Mouse (Mus musculus) c-Kit-positive CD71-positive TER-119-positive erythroid progenitor cells, embryonic 14.5 days (primary cell): ENCODE measurements around the gene Hivep2.

Source experiments
- DNase-seq: peaks from one replicate; pipeline ENCODE4 v3.0.0-alpha.2; 2013; ENCODE audit warnings: low spot score

Hivep2 gene

GRCm38 (mm10) chr10:14048916-14049445, 83.1 kb downstream of the Hivep2 start:
- no peak for DNase-seq

DNA sequence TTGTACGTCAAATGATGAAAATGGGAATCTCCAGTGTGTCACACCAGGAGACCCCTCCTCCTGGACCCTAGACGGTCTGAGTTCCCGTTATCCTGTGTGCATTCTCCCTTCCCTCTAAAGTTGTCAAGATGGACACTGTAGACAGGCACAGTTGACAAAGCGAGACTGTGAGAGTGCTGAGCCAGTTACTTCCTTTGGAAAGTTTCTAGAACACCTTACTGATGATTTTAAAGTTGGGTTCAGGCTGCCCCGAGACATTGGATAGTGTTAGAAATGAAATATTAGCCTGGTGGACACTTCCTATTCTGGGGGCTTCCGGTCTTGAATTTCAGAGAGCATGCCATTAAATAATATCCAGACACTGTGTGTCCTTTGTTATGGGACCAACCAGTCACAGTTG, 83.8 kb downstream of the Hivep2 start:
- no peak for DNase-seq

- DNase-seq: no peak
These were observed 84.7 kb downstream of the Hivep2 start for GRCm38 (mm10) chr10:14050586-14050985.

DNA sequence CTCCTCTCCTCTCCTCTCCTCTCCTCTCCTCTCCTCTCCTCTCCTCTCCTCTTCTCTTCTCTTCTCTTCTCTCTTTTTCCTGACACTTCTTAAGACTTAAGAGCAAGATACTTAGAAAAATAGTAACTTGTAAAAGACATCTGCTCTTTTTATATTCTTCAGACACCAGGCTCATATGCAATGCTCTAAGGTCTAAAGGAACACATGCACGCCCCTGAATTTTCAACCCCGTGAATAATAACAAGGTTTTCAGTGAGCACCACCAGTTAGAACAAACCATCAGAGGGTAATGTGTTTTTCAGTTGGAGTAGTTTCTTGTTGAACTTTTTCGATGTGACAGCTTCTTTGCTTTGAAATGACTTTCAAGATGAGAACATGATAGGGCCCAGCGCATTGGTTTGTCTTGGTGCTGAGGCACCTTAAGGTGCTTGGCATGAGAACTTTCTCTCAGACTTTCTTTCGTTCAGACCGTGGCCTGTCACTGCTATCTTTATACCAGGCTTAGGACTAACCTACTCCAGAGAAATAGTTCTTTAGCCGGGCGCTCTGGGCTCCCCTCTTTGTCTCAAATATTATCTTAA, 86.3 kb downstream of the Hivep2 start:
- DNase-seq: no peak

DNA sequence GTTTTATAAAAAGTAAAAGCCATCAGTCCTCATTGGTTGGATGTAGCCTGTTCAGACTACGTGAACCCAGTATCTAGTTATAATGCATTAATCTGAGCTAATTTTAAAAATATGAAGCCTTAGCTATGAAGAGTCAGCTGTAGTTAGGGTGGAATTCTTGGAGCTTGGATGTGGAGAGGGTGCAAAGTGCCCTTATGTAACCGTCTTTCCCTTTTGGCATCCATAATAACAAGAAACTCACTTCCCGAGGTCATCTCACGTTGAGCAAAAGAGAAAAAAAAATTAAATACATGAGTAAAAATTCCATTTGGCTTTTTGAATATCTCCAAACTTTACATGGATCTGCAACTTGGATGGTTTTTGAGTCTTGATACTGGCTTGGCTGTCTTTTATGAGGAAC, 89.0 kb downstream of the Hivep2 start:
- DNase-seq: no peak

DNA sequence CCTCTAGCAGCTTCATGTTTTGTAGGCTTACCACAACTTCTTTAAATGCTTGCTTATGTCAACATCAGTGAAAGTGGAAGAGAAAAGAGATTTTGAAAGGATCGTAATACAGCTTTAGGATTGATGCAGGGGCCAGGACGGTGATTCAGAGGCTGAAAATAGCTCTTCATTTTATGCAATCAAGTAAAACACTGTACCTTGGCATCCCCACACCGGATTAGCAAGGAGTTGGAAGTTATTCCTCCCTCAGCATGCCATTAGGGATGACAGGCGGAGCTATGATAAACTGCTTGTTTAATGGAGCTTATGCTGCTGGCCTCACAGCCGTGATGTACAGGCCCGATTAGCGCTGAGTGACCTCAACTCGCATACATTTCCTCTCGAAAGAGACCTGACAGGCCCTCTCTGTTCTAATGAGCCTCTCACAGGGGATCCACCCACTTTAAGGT, 89.7 kb downstream of the Hivep2 start:
- no peak for DNase-seq

DNA sequence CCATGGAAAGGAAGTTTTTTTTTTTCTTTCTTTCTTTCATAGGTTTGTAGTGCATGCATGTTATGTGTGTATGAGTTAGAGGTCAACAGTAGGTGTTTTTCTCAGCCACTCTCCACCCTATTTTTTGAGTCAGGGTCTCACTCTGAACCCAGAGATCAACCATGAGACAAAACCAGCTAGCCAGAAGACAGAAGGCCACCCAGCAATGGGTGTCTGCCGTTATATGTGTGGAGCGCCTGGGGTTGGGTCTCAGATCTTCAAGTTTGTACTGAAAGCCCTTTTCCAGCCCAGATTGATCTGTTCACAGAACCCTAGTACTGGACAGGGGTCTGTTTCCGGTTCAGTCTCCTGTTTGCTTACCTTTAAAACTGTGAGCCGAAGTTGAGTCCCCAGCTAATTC, 90.2 kb downstream of the Hivep2 start:
- no peak for DNase-seq

DNA sequence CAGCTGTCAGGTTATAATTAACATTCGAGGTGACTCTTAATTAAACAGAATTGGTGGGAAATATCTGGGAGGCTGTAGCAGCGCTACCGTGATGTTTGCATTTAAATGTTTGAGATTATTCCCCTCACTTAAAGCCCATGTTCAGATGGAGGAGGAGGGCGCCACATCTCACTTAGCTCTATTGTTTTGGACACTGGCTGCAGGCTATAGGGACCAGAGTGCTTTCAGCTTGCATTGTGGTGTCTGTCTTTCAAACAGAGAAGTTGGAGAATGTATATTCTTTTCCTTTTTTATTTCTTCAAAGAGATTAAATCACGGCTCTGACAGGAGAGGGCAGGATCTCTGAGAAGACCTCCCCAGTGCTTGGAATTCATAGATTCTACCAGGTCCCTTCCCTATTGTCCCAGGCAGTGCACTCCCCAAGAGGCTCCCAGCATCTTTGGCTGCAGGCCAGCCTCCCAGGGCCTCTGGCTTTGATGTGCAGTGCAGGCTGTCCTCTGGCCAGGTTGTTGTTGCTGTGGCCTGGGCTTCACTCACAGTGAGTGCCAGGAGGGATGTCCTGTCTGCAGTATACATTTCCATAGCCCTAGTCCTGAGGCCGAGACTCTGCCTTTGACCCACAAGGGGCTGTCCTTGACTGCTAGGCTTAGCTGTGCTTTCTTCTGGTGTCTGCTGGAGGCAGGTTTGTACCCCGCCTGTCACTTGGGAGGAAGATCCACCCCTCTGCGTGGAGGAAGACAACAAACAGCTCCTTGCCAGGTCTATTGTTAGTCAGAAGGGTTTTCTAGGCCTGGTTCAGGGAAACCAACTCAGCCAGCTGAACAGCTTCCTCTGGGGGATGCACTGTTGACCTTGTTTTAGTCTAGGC, 90.9 kb downstream of the Hivep2 start:
- no peak for DNase-seq

GRCm38 (mm10) chr10:14057841-14058605, 92.1 kb downstream of the Hivep2 start:
- DNase-seq: no peak

- DNase-seq: no peak
These were observed 92.9 kb downstream of the Hivep2 start for GRCm38 (mm10) chr10:14058742-14059141.

GRCm38 (mm10) chr10:14059581-14059980, 93.7 kb downstream of the Hivep2 start:
- no peak for DNase-seq

DNA sequence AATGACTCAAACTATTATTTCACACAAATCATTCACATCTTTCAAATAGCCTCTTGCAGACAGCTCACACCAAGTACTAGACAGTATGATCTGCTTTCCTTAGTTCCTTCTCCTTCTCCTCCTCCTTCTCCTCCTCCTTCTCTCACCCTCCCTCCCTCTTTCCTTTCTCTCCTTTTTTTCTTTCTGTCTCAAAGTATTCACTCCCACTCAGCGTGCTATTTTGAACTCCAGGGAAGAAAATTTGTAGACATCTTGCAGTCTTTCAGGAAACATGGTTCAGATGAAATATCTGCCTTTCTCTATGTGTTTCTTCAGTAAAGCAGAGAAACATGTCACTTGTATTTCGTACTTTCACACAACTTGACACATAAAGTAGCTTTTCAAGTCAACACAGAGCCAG, 94.4 kb downstream of the Hivep2 start:
- no peak for DNase-seq

DNA sequence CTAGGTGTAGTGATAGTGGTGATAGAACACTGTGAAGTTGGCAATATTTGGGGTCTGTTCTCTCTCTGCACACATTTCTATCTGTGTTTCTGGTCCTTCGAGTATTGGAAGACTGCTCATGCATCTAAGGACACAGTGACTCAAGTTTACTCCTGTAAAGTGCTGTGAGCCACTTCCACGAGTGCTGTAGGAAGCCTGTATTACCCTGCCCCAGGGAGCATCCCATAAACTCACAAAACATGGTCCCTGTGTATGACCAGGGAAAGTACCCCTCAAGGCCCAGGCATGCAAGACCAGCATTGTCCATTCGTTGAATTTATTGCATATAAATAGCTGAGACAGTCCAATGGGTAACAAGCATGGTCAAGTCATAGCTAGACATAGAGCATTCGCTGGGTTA, 97.4 kb downstream of the Hivep2 start:
- DNase-seq: no peak

DNA sequence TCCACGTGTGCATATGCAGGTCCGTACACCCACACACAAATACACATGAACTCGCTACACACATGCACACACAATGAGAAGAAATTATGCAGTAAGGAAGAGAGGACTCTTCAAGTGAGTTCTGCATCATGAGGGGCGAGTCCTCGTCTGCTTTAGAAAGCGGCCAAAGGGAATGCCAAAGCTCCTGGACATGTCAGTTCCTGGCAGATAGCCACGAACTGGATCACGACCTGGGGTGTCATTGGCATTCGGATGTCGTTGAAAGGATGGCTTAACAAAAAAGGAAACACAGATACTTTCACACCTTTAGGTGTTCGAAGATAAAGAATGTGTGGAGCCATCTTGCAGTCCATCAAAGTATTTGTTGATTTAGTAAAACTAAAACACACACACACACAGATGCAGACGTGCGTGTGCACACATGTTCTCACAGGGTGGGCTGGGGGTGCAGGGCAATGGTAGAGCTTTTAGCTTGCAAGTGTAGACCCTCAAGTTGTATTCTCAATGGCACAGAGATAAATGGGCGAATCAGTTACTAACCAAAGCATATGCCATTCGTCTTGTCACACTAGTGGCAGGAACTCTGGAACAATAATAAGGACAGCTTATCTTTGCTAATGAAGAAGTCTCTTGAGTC, 99.0 kb downstream of the Hivep2 start:
- DNase-seq: no peak

- DNase-seq: no peak
These were observed 101.9 kb downstream of the Hivep2 start for GRCm38 (mm10) chr10:14067802-14068201.

- no peak for DNase-seq
These were observed 104.7 kb downstream of the Hivep2 start for GRCm38 (mm10) chr10:14070498-14071079.

- DNase-seq: no peak
These were observed 106.6 kb downstream of the Hivep2 start for GRCm38 (mm10) chr10:14072504-14072903.

GRCm38 (mm10) chr10:14075767-14076166, 109.9 kb downstream of the Hivep2 start:
- no peak for DNase-seq

- DNase-seq: no peak
These were observed 111.0 kb downstream of the Hivep2 start for GRCm38 (mm10) chr10:14076880-14077279.

DNA sequence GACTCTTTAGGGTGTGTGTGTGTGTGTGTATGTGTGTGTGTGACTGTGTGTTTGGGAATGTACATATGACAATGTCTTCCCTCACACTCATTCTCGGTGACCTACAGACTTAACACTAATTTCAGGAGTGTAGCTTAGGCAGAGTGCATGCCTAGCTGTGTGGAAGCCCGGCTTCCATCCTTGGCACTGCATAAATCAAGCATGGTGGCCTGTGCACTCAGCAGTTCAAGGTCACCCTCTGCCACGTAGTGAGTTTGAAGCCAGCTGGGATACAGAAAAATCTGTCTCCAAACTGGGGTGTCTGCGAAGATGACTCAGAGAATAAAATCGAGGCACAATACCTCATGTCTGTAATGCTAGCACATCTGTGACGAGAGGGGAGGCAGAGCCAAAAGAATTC, 115.0 kb downstream of the Hivep2 start:
- DNase-seq: no peak

GRCm38 (mm10) chr10:14081824-14082223, 115.9 kb downstream of the Hivep2 start:
- DNase-seq: no peak

DNA sequence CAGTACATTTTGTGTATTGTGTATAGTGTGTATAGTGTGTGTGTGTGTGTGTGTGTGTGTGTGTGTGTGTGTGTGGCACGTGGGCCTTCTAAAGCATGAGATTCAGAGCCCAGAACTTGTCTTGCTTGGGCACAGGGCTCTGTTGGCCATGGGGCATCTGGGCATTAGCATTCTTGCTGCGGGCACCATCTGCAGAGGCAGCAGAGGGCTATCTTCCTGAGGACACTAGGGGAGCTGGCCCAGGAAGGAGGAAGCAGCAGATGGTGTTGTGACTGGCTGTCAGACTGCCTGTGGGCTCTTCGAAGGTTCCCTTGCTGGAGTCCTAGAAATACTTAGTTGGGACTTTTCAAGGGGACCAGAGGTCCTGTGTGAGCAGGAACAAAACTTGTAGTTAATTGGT, 116.4 kb downstream of the Hivep2 start:
- no peak for DNase-seq
